Mouse (Mus musculus) Patski (cell line): ENCODE results near the gene Ucn2. TPM values are rescaled to one million over a fixed set of nuclear protein-coding genes. Genes with fewer than 3 reads are reported as not detected.

Experiments used
- ATAC-seq: fragments of 100-300 bp; one replicate; pipeline ENCODE4 v1.8.0; 2021
- CTCF ChIA-PET: fragments of 350-600 bp; sonication (Branson Sonifier 250); formaldehyde crosslinking; loops from one replicate; lab custom pipeline; 2022; ENCODE audit warnings: inconsistent platforms; lab: Charles Lee
- POLR2A ChIA-PET: fragments of 350-600 bp; sonication (Branson Sonifier 250); formaldehyde crosslinking; loops from one replicate; lab custom pipeline; 2022; ENCODE audit warnings: antibody characterized with exemption, inconsistent platforms; lab: Charles Lee
- DNase-seq: peaks from one replicate; pipeline ENCODE4 v3.0.0-alpha.2; 2011; ENCODE audit warnings: low read depth, low spot score
- H3K27me3 ChIP-seq: fragments of 371-371 bp; one replicate; pipeline ENCODE4 v1.5.1; 2021
- CTCF ChIP-seq: fragments of 100-300 bp; IDR thresholded peaks from one replicate; pipeline ENCODE4 v1.5.1; 2021
- in situ Hi-C: fragments of 300-500 bp; cut with MboI; formaldehyde crosslinking; loops from 3 replicates; pipeline ENCODE4 v1.11.1; 2018; ENCODE audit warnings: low pct_unique_long_range_greater_than_20kb, mixed read lengths
- polyA plus RNA-seq: library from polyadenylated mRNA; unstranded; gene quantifications from one replicate; pipeline ENCODE4 v1.2.3, GENCODE M21; 2021

Gene Ucn2
- polyA plus RNA-seq, 1 experiment from 2014 or later, result 0.18 TPM

- TF ChIP-seq CTCF, result no peak
- in situ Hi-C loops, result loop anchor here (5.0 to 10.0 kb wide), 3 partner anchors 63 to 595 kb away; partner anchors contain the start of gene Atrip
- DNase-seq, result no peak
- CTCF ChIA-PET, result no interaction called here
- no peak for ATAC-seq
- POLR2A ChIA-PET, result no interaction called here
- no peaks in the 10 kb centered on the region for H3K27me3 ChIP-seq
Measured at GRCm38 (mm10) chr9:109009636-109010315, 24.0 kb downstream of the Ucn2 start.

DNA sequence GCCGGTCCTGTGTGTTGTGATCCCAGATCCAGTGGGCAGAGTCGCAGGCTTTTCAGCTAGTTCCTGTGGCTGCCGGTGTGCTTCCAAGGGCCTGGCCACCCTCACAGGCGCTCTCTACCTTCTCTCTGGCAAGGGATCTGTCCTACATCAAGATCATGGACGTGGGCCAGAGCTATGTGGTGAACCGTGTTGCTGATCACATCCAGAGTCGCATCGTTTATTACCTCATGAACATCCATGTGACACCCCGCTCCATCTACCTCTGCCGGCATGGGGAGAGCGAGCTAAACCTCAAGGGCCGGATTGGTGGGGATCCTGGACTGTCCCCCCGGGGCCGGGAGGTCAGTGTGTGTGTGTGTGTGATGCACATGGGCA is 24.5 kb downstream of the Ucn2 start:
- in situ Hi-C loops, result loop anchor here (5.0 kb wide), 2 partner anchors 62 to 117 kb away; partner anchors contain the start of gene Atrip
- ChIA-PET POLR2A (no interaction called here), CTCF (no interaction called here)
- TF ChIP-seq CTCF, result no peak
- H3K27me3 ChIP-seq, result no peaks in the 10 kb centered on the region
- ATAC-seq, result no peak
- DNase-seq, result no peak

DNA sequence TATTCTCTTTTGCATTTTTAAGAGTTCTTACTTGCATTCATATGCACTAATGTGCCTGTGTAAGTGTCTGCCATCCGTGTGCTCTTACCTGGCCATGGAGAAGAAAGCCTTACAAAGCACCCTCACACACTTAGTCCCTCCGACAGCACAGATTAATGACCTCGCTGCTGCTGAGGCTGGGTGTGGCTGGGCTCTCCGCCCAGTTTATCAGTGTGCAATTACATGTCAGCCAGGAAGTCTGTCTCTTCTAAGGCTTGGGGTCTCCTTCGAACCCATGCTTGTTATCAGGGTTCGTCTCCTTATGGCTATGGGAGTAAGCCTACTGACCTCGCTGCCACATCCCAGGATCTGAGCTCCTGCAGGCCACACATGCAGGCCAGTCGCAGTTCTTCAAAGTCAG is 29.6 kb downstream of the Ucn2 start:
- ChIA-PET CTCF (interaction anchor here (1.9 kb wide), 1 partner anchor 15 kb away, joined by 5 read pairs; no protein-coding TSS in a partner anchor), POLR2A (no interaction called here)
- in situ Hi-C loops, result no loop called here
- no peak for TF ChIP-seq CTCF
- ATAC-seq (no peak), DNase-seq (no peak)
- H3K27me3 ChIP-seq, result no peaks in the 10 kb centered on the region

DNA sequence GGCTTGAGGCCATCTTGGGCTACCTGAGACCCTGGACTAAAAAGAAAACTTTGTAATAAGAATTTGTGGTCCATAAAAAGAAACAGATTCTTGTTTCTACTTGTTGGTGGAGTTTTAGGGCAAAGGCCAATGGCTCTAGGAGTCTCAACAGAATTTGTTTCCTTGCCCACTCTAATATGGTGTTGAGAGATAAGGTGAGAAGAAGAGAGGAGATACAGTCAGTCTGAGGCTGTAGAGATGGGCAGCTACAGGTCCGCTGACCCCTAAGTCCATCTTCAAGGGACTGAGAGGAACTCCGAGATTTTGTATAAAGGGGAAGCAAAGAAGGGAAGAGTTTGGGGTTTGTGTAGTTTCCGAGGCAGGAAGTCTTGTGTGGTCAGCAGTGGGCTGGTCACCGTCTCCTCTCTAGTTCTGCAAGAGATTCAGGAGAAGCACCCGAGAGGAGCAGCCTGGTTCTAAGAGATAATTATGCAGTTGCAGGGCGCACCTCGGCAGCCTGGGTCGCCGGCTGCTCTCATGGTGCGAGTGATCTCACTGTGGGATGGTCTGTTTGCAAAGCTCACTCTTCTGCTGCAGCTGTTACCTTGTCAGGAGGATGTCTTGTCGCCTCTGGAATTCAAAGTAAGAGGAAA is 31.3 kb downstream of the Ucn2 start:
- ChIA-PET POLR2A (no interaction called here), CTCF (interaction anchor here (1.3 kb wide), 1 partner anchor 19 kb away, joined by 3 read pairs; no protein-coding TSS in a partner anchor)
- in situ Hi-C loops, result no loop called here
- DNase-seq, result no peak
- no peak for TF ChIP-seq CTCF
- H3K27me3 ChIP-seq, result no peaks in the 10 kb centered on the region
- ATAC-seq, result no peak

- in situ Hi-C loops, result no loop called here
- no peak for DNase-seq
Measured at GRCm38 (mm10) chr9:109021428-109021827, 35.6 kb downstream of the Ucn2 start.

GRCm38 (mm10) chr9:109022866-109023685 is 37.3 kb downstream of the Ucn2 start:
- ChIA-PET CTCF (no interaction called here), POLR2A (no interaction called here)
- H3K27me3 ChIP-seq, result no peaks in the 10 kb centered on the region
- ATAC-seq (no peak), DNase-seq (no peak)
- in situ Hi-C loops, result no loop called here
- TF ChIP-seq CTCF, result no peak

More at GRCm38 (mm10) chr9:109021428-109021827, 35.6 kb downstream of the Ucn2 start:
- POLR2A ChIA-PET, result no interaction called here
- ATAC-seq, result no peak
- no peak for TF ChIP-seq CTCF
- no peaks in the 10 kb centered on the region for H3K27me3 ChIP-seq
- CTCF ChIA-PET, result no interaction called here

DNA sequence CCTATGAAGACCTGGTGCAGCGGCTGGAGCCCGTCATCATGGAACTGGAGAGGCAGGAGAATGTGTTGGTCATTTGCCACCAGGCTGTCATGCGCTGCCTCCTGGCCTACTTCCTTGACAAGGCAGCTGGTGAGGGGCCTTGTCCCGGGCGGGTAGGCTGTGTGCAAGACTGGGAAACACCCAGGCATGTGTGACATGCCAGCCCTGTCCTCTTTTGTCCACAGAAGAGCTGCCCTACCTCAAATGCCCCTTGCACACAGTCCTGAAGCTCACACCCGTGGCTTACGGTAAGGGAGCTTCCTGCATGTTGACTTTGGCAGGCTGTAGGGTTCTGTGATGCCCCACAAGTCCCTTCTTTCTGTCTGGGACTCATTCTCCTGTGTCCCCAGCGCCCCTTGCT is 41.7 kb downstream of the Ucn2 start:
- in situ Hi-C loops, result no loop called here
- ChIA-PET POLR2A (no interaction called here), CTCF (no interaction called here)
- TF ChIP-seq CTCF, result no peak
- DNase-seq (no peak), ATAC-seq (no peak)
- no peaks in the 10 kb centered on the region for H3K27me3 ChIP-seq

DNA sequence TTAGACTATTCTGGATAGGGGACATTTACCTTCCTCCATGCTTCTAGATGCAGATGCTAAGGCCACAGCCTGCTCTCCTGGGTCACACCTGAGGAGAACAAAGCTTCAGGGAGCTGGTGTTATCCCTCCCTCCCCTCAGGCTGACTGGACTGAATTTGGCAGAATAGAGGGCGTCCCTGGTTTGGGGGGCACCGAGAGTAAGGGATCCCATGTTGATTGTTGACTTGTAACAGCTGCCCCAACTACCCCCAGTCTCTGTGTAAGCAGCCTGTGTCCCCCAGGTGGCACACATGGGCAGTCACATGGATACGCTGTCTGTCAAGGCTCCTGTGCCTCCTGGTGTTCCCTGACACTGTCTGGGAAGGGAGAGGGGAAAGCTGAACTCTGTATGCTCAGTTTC is 42.6 kb downstream of the Ucn2 start:
- POLR2A ChIA-PET, result no interaction called here
- in situ Hi-C loops, result no loop called here
- H3K27me3 ChIP-seq, result no peaks in the 10 kb centered on the region
- DNase-seq (no peak), ATAC-seq (no peak)
- CTCF ChIA-PET, result no interaction called here
- no peak for TF ChIP-seq CTCF

DNA sequence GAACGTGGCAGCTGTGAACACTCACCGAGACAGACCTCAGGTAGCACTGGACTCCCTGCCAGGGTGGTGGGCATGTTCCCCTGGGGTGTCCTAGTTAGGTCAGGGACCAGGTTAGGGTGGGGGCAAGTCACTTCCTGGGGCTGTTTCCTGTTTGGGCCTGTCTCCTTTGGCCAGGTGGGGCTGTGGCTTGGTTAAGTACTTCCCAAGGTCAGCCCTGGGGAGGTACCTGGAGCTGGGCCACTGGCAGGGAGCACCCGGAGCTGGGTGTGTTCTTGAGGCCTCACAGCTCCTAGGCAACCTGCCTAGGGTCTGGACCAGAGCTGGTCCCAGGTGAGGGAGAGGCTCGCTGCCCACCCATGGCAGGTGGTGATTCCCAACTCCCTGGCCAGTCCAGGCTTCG is 43.1 kb downstream of the Ucn2 start:
- no peak for TF ChIP-seq CTCF
- H3K27me3 ChIP-seq, result no peaks in the 10 kb centered on the region
- ChIA-PET POLR2A (no interaction called here), CTCF (no interaction called here)
- in situ Hi-C loops, result no loop called here
- no peak for DNase-seq
- ATAC-seq, result no peak

DNA sequence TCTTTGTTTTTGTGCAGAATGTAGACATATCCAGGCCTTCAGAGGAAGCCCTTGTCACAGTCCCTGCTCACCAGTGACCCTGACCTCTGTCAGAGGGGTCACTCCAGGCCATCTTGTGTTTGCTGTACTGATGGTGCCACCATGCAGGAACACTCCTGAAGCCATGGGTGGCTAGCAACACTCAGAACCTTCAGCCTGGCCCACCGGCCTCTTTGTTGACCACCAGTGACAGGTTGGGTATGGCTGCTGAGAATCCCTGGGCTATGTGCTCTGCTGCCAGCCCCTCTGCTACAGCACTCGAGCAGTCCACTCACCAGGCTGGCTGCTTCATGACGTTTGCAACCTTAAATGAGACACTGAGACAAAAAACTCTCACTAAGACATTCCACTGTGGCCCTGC is 44.5 kb downstream of the Ucn2 start:
- H3K27me3 ChIP-seq, result no peaks in the 10 kb centered on the region
- ATAC-seq (no peak), DNase-seq (no peak)
- ChIA-PET POLR2A (no interaction called here), CTCF (interaction anchor here (1.2 kb wide), 1 partner anchor 16 kb away, joined by 3 read pairs; no protein-coding TSS in a partner anchor)
- no peak for TF ChIP-seq CTCF
- in situ Hi-C loops, result no loop called here

DNA sequence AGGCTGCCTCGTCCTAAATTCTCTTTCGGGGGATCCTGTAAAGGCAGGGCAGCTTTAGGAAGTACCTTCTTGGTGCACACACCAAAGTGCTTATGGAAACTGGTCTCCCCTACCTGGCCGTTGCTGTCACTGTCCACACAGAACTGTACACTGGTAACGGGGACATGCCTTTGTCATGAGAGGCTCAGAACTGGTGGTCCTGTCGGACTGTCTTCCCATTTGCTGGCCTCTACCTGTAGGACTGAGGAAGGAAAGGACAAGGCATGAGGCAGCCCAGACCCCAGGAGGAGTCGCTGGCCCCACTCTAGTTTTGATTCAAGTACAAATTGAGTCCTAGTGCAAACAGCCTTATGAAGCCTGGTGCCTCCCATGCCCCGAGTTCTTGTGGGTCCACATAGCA is 45.2 kb downstream of the Ucn2 start:
- no peak for TF ChIP-seq CTCF
- in situ Hi-C loops, result no loop called here
- no peak for DNase-seq
- H3K27me3 ChIP-seq, result no peaks in the 10 kb centered on the region
- ChIA-PET CTCF (no interaction called here), POLR2A (no interaction called here)
- ATAC-seq, result no peak
